Mouse (Mus musculus): ENCODE data around the gene Mef2d. TPM values are rescaled to one million over a fixed set of nuclear protein-coding genes. Genes with fewer than 3 reads are reported as not detected.

Mef2d gene
- polyA plus RNA-seq, 2 experiments = 6.4 to 10.3 TPM

DNA sequence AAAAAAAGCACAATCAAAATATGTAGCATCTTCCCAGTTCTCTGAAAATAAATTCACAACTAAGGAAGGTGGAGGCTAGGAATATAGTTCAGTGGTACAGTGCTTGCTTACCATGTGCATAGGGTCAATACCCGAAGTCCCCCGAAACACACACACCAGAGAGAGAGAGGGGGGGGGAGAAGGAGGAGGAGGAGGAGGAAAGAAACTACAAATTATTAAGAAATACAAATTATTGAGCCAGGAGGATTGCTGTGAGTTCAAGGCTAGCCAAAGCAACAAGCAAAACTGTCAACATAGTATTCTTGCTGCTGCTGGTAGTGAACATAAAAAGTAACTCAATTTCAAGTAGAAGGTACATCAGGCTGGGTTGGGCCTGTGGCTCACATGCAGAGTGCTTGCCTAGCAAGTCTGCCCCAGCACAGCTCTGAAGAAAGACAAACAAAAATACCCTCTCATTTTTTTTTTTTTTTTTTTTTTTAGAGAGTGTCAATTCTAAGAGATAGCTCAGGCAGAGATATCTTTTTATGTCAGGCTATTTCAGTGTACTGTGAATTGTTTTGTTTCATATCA is 57.5 kb downstream of the Mef2d start:
- DNase-seq (ENCODE audit: low read depth in 3 of 3, low spot score in 3 of 3) (no peak), ATAC-seq (ENCODE audit: insufficient read depth) (no peak)
- Histone ChIP-seq H3K36me3 (replicated peaks; ENCODE audit: control insufficient read depth, insufficient read depth, low read depth) (no peaks in the 10 kb centered on the region), H3K4me1 (replicated peaks; ENCODE audit: control insufficient read depth in 2 of 2, insufficient read depth in 2 of 2, low read length in 1 of 2) (no peaks in the 10 kb centered on the region), H3K9me3 (ENCODE audit: control insufficient read depth, low read length) (no peaks in the 10 kb centered on the region), H3K9ac (replicated peaks) (no peak overlapping the region), H3K27me3 (ENCODE audit: control insufficient read depth, insufficient read depth, low read length) (peaks cover 79% of the 10 kb centered on the region), H3K4me3 (ENCODE audit: insufficient read depth in 1 of 2, low read depth in 2 of 2, low read length in 2 of 2) (no peak overlapping the region), H3K27ac (no peak overlapping the region), H3K4me2 (ENCODE audit: low read depth) (no peak overlapping the region)
- 29% methylated on average over 2 of the region's 2 CpGs for WGBS (ENCODE audit: insufficient replicate concordance)
- TF ChIP-seq CTCF (IDR thresholded peaks at IDR 0.05; ENCODE audit: low read depth) (no peak), EP300 (IDR thresholded peaks at IDR 0.05; ENCODE audit: low read depth) (no peak)

GRCm38 (mm10) chr3:88200161-88200971 is 58.2 kb downstream of the Mef2d start:
- Histone ChIP-seq H3K36me3 (replicated peaks; ENCODE audit: control insufficient read depth, insufficient read depth, low read depth) (no peaks in the 10 kb centered on the region), H3K9me3 (ENCODE audit: control insufficient read depth, low read length) (no peaks in the 10 kb centered on the region), H3K4me3 (ENCODE audit: insufficient read depth in 1 of 2, low read depth in 2 of 2, low read length in 2 of 2) (peak overlapping the region in 1 of 2 experiments; percentile 16; a peak in 1 of 4 replicates), H3K4me2 (ENCODE audit: low read depth) (peak overlapping the region; percentile 36; the same call in 1 of the 2 replicates), H3K4me1 (replicated peaks; ENCODE audit: control insufficient read depth in 2 of 2, insufficient read depth in 2 of 2, low read length in 1 of 2) (no peaks in the 10 kb centered on the region), H3K27me3 (ENCODE audit: control insufficient read depth, insufficient read depth, low read length) (peaks cover 86% of the 10 kb centered on the region), H3K9ac (replicated peaks) (no peak overlapping the region), H3K27ac (no peak overlapping the region)
- WGBS (ENCODE audit: insufficient replicate concordance) = under 1% methylated on average over 61 of the region's 61 CpGs
- DNase-seq (ENCODE audit: low read depth in 3 of 3, low spot score in 3 of 3) (no peak), ATAC-seq (ENCODE audit: insufficient read depth) (no peak)
- no peak for TF ChIP-seq EP300 (IDR thresholded peaks at IDR 0.05; ENCODE audit: low read depth)
- TF ChIP-seq CTCF (IDR thresholded peaks at IDR 0.05; ENCODE audit: low read depth) = no peak

DNA sequence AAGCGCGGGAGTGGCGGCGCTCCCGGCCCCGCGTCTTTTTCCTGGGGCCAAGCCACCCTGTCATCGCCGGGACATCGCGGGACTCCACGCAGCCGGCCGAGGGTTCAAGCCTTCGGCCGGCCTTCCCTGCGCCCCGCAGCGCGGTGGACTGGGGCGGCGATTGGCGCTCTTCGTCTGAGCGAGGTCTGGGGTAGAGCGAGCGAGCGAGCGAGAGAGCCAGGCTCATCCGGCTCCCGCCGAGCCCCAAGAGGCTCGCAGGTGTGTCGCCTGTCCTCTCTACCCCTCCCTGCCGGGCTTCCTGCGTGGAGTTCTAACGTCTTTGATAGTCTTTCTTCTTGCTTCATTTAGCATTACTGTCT is 58.8 kb downstream of the Mef2d start:
- H3K9ac ChIP-seq (replicated peaks) = no peak overlapping the region
- WGBS (ENCODE audit: insufficient replicate concordance) = 3% methylated on average over 37 of the region's 37 CpGs
- TF ChIP-seq EP300 (IDR thresholded peaks at IDR 0.05; ENCODE audit: low read depth) (no peak), CTCF (IDR thresholded peaks at IDR 0.05; ENCODE audit: low read depth) (no peak)
- peak overlapping the region in 1 of 2 experiments; percentile 16; a peak in 1 of 4 replicates for H3K4me3 ChIP-seq (ENCODE audit: insufficient read depth in 1 of 2, low read depth in 2 of 2, low read length in 2 of 2)
- H3K27me3 ChIP-seq (ENCODE audit: control insufficient read depth, insufficient read depth, low read length) = peaks cover 89% of the 10 kb centered on the region
- H3K36me3 ChIP-seq (replicated peaks; ENCODE audit: control insufficient read depth, insufficient read depth, low read depth) = no peaks in the 10 kb centered on the region
- ATAC-seq (ENCODE audit: insufficient read depth) (no peak), DNase-seq (ENCODE audit: low read depth in 3 of 3, low spot score in 3 of 3) (no peak)
- no peaks in the 10 kb centered on the region for H3K9me3 ChIP-seq (ENCODE audit: control insufficient read depth, low read length)
- no peaks in the 10 kb centered on the region for H3K4me1 ChIP-seq (replicated peaks; ENCODE audit: control insufficient read depth in 2 of 2, insufficient read depth in 2 of 2, low read length in 1 of 2)
- H3K4me2 ChIP-seq (ENCODE audit: low read depth) = peak overlapping the region; percentile 36; the same call in 1 of the 2 replicates
- H3K27ac ChIP-seq = no peak overlapping the region

- no peak for ATAC-seq (ENCODE audit: insufficient read depth)
- 16% methylated on average over 5 of the region's 5 CpGs for WGBS (ENCODE audit: insufficient replicate concordance)
- peaks cover 96% of the 10 kb centered on the region for H3K27me3 ChIP-seq (ENCODE audit: control insufficient read depth, insufficient read depth, low read length)
Observed at GRCm38 (mm10) chr3:88201640-88202039, 59.5 kb downstream of the Mef2d start.

GRCm38 (mm10) chr3:88202986-88203385 is 60.8 kb downstream of the Mef2d start:
- peaks cover 97% of the 10 kb centered on the region for H3K27me3 ChIP-seq (ENCODE audit: control insufficient read depth, insufficient read depth, low read length)

More at GRCm38 (mm10) chr3:88201640-88202039, 59.5 kb downstream of the Mef2d start:
- no peak for DNase-seq (ENCODE audit: low read depth in 3 of 3, low spot score in 3 of 3)
- Histone ChIP-seq H3K9ac (replicated peaks) (no peak overlapping the region), H3K27ac (no peak overlapping the region), H3K4me2 (ENCODE audit: low read depth) (no peak overlapping the region), H3K36me3 (replicated peaks; ENCODE audit: control insufficient read depth, insufficient read depth, low read depth) (no peaks in the 10 kb centered on the region), H3K4me3 (ENCODE audit: insufficient read depth in 1 of 2, low read depth in 2 of 2, low read length in 2 of 2) (no peak overlapping the region), H3K4me1 (replicated peaks; ENCODE audit: control insufficient read depth in 2 of 2, insufficient read depth in 2 of 2, low read length in 1 of 2) (no peaks in the 10 kb centered on the region), H3K9me3 (ENCODE audit: control insufficient read depth, low read length) (no peaks in the 10 kb centered on the region)
- TF ChIP-seq CTCF (IDR thresholded peaks at IDR 0.05; ENCODE audit: low read depth) (no peak), EP300 (IDR thresholded peaks at IDR 0.05; ENCODE audit: low read depth) (no peak)

More at GRCm38 (mm10) chr3:88202986-88203385, 60.8 kb downstream of the Mef2d start:
- ATAC-seq (ENCODE audit: insufficient read depth) (no peak), DNase-seq (ENCODE audit: low read depth in 3 of 3, low spot score in 3 of 3) (no peak)
- Histone ChIP-seq H3K9ac (replicated peaks) (no peak overlapping the region), H3K4me2 (ENCODE audit: low read depth) (no peak overlapping the region), H3K36me3 (replicated peaks; ENCODE audit: control insufficient read depth, insufficient read depth, low read depth) (no peaks in the 10 kb centered on the region), H3K4me1 (replicated peaks; ENCODE audit: control insufficient read depth in 2 of 2, insufficient read depth in 2 of 2, low read length in 1 of 2) (no peaks in the 10 kb centered on the region), H3K9me3 (ENCODE audit: control insufficient read depth, low read length) (no peaks in the 10 kb centered on the region), H3K27ac (no peak overlapping the region), H3K4me3 (ENCODE audit: insufficient read depth in 1 of 2, low read depth in 2 of 2, low read length in 2 of 2) (no peak overlapping the region)
- TF ChIP-seq CTCF (IDR thresholded peaks at IDR 0.05; ENCODE audit: low read depth) (no peak), EP300 (IDR thresholded peaks at IDR 0.05; ENCODE audit: low read depth) (no peak)
- WGBS (ENCODE audit: insufficient replicate concordance) = 4% methylated on average over 6 of the region's 6 CpGs

Measured in liver, embryonic 14.5 days (tissue).